Mouse (Mus musculus) ES-Bruce4 (cell line): ENCODE data around the gene Dynlrb1. TPM values are rescaled to one million over a fixed set of nuclear protein-coding genes. Genes with fewer than 3 reads are reported as not detected.

Source experiments
- H3K27ac ChIP-seq: 2 replicates; pipeline ENCODE4 v1.5.1; 2012; ENCODE audit warnings: low read length, inconsistent platforms; ENCODE audit not compliant: insufficient read depth
- H3K27me3 ChIP-seq: 2 replicates; pipeline ENCODE4 v1.6.1; 2012; ENCODE audit warnings: mild to moderate bottlenecking, low read length, inconsistent platforms; ENCODE audit not compliant: control insufficient read depth, poor library complexity, insufficient read depth, severe bottlenecking
- H3K36me3 ChIP-seq: 2 replicates; pipeline ENCODE4 v1.6.1; 2012; ENCODE audit warnings: inconsistent platforms, mild to moderate bottlenecking, low read length, moderate library complexity; ENCODE audit not compliant: control insufficient read depth, poor library complexity, insufficient read depth, severe bottlenecking
- H3K4me1 ChIP-seq: one replicate; pipeline ENCODE4 v1.8.1; 2011; ENCODE audit warnings: low read length; ENCODE audit not compliant: control insufficient read depth, insufficient read depth
- H3K4me3 ChIP-seq: 2 replicates; pipeline ENCODE4 v1.5.1; 2011; ENCODE audit warnings: low read depth, mild to moderate bottlenecking, low read length
- H3K9ac ChIP-seq: 2 replicates; pipeline ENCODE4 v1.6.1; 2012; ENCODE audit warnings: low read depth, mild to moderate bottlenecking, inconsistent platforms; ENCODE audit not compliant: poor library complexity, severe bottlenecking
- H3K9me3 ChIP-seq: replicated peaks from 2 replicates; pipeline ENCODE4 v1.6.1; 2012; ENCODE audit warnings: mild to moderate bottlenecking, low read length, inconsistent platforms; ENCODE audit not compliant: control insufficient read depth, poor library complexity, insufficient read depth, severe bottlenecking
- CTCF ChIP-seq: IDR thresholded peaks from one replicate; pipeline ENCODE4 v1.8.1; 2011; ENCODE audit warnings: low read depth, low read length
- EP300 ChIP-seq: IDR thresholded peaks from 2 replicates; pipeline ENCODE4 v1.6.1; 2011; ENCODE audit warnings: low read depth, low read length; ENCODE audit not compliant: insufficient read depth
- POLR2A ChIP-seq: IDR thresholded peaks from one replicate; pipeline ENCODE4 v1.8.1; 2011; ENCODE audit warnings: low read length; ENCODE audit not compliant: insufficient read depth
- polyA plus RNA-seq: library from polyadenylated mRNA; stranded (reverse); fragments of >200 nt; gene quantifications from 2 replicates; pipeline ENCODE4 v1.2.4, GENCODE M21; 2011; ENCODE audit warnings: low read depth; ENCODE audit not compliant: missing spikeins, insufficient read depth, insufficient read length

The Dynlrb1 gene
- polyA plus RNA-seq, 1 experiment: 230 TPM

GRCm38 (mm10) chr2:155276621-155277175 is 40.4 kb downstream of the Dynlrb1 start:
- peak overlapping the region; percentile 65 for H3K4me3 ChIP-seq
- H3K9ac ChIP-seq: peak overlapping the region; percentile 66
- H3K9me3 ChIP-seq: no peaks in the 10 kb centered on the region
- H3K4me1 ChIP-seq: no peaks in the 10 kb centered on the region
- H3K36me3 ChIP-seq: no peaks in the 10 kb centered on the region
- H3K27me3 ChIP-seq: no peaks in the 10 kb centered on the region
- TF ChIP-seq EP300: no peak
- TF ChIP-seq POLR2A: no peak
- TF ChIP-seq CTCF: no peak
- no peak overlapping the region for H3K27ac ChIP-seq

- H3K4me1 ChIP-seq: no peaks in the 10 kb centered on the region
- H3K4me3 ChIP-seq: no peak overlapping the region
- no peaks in the 10 kb centered on the region for H3K36me3 ChIP-seq
- no peaks in the 10 kb centered on the region for H3K9me3 ChIP-seq
- TF ChIP-seq EP300 (no peak), POLR2A (no peak), CTCF (no peak)
- no peak overlapping the region for H3K27ac ChIP-seq
- no peak overlapping the region for H3K9ac ChIP-seq
- no peaks in the 10 kb centered on the region for H3K27me3 ChIP-seq
Measured at GRCm38 (mm10) chr2:155277721-155278120, 41.4 kb downstream of the Dynlrb1 start.

GRCm38 (mm10) chr2:155278361-155278760 is 42.0 kb downstream of the Dynlrb1 start:
- Histone ChIP-seq H3K36me3 (no peaks in the 10 kb centered on the region), H3K9me3 (no peaks in the 10 kb centered on the region), H3K4me3 (no peak overlapping the region), H3K27me3 (no peaks in the 10 kb centered on the region), H3K4me1 (no peaks in the 10 kb centered on the region), H3K27ac (no peak overlapping the region), H3K9ac (no peak overlapping the region)
- TF ChIP-seq POLR2A (no peak), CTCF (no peak), EP300 (no peak)

GRCm38 (mm10) chr2:155279163-155279562 is 42.8 kb downstream of the Dynlrb1 start:
- Histone ChIP-seq H3K27me3 (no peaks in the 10 kb centered on the region), H3K36me3 (no peaks in the 10 kb centered on the region), H3K27ac (no peak overlapping the region), H3K4me3 (no peak overlapping the region), H3K9ac (no peak overlapping the region), H3K4me1 (no peaks in the 10 kb centered on the region), H3K9me3 (no peaks in the 10 kb centered on the region)
- no peak for TF ChIP-seq EP300
- no peak for TF ChIP-seq CTCF

- Histone ChIP-seq H3K9ac (no peak overlapping the region), H3K9me3 (no peaks in the 10 kb centered on the region), H3K4me3 (no peak overlapping the region), H3K4me1 (no peaks in the 10 kb centered on the region), H3K27ac (no peak overlapping the region), H3K27me3 (no peaks in the 10 kb centered on the region), H3K36me3 (no peaks in the 10 kb centered on the region)
- TF ChIP-seq EP300 (no peak), CTCF (no peak), POLR2A (no peak)
Measured at GRCm38 (mm10) chr2:155280116-155280515, 43.8 kb downstream of the Dynlrb1 start.

GRCm38 (mm10) chr2:155283793-155284192 is 47.5 kb downstream of the Dynlrb1 start:
- no peaks in the 10 kb centered on the region for H3K36me3 ChIP-seq
- H3K4me3 ChIP-seq: no peak overlapping the region
- no peaks in the 10 kb centered on the region for H3K4me1 ChIP-seq
- TF ChIP-seq EP300 (no peak), CTCF (no peak), POLR2A (no peak)
- no peak overlapping the region for H3K9ac ChIP-seq
- H3K9me3 ChIP-seq: no peaks in the 10 kb centered on the region
- no peak overlapping the region for H3K27ac ChIP-seq
- H3K27me3 ChIP-seq: no peaks in the 10 kb centered on the region

- H3K27me3 ChIP-seq: no peaks in the 10 kb centered on the region
- no peaks in the 10 kb centered on the region for H3K36me3 ChIP-seq
- no peak overlapping the region for H3K27ac ChIP-seq
- no peaks in the 10 kb centered on the region for H3K9me3 ChIP-seq
- H3K4me1 ChIP-seq: no peaks in the 10 kb centered on the region
- TF ChIP-seq CTCF (no peak), POLR2A (no peak), EP300 (no peak)
- H3K4me3 ChIP-seq: no peak overlapping the region
- H3K9ac ChIP-seq: no peak overlapping the region
Measured at GRCm38 (mm10) chr2:155284647-155285046, 48.3 kb downstream of the Dynlrb1 start.
